In the genomic region with DNA sequence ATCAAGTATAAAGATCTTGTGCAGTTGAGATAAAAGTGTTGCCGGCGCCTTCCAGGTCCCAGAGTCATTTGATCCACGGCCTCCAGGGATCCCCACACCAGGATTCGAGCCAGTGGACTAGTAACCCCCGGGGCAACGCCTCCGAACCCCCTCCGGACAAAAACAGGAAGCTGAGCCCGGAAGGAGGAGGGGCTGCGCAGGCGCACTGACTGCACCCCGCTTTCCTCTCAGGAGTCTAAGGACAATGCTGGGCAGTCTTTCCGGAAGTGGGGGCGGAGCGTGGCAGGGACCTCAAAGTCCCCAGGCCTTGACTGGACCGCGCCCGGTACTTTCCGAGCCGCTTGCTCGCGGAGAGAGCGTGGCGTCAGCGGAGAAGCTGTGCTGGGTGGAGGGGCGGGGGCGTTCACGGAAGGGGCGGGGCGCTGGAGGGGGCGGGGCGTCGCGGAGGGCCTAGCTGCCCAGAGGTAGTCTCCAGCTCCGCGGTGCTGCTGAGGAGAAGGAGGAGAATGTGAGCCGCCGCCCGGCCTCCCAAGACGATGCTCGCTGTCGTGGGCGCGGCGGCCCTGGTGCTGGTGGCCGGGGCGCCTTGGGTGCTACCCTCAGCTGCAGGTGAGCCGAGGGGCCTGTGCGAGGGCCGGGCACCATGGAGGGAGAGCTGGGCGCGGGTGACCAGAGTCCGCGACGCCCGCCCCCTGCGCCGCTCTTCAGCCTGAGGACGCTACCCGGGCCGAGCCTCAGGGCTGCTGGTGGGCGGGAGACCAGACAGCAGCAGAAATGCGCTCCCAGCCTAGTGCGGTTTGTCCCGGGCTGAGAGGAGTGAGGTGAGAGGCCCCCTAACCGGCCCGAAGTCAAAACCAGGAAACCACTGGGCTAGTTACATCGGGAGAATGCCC, we compare ENCODE assay signal across 8 mouse cellular contexts. TPM values are rescaled to one million over a fixed set of nuclear protein-coding genes. Genes with fewer than 3 reads are reported as not detected.
DNase-seq lines count a peak whose midpoint lies in the region; ATAC-seq and TF ChIP-seq lines count a peak whose summit lies in the region.

A gene (plus strand): TSS at position 431 of the 893 bp plus-strand sequence.

- H3K27me3 ChIP-seq in C2C12 (ENCODE audit: control insufficient read depth, insufficient read depth, insufficient read length) (no peaks in the 10 kb centered on the region), myocyte (ENCODE audit: control insufficient read depth, insufficient read depth, insufficient read length) (no peaks in the 10 kb centered on the region)
- no peaks in the 10 kb centered on the region for H3K27me3 ChIP-seq in erythroblast, embryonic 14.5 days (ENCODE audit: control insufficient read depth)
- no peaks in the 10 kb centered on the region for H3K27me3 ChIP-seq in heart, embryonic 11.5 days (ENCODE audit: control insufficient read depth, insufficient read depth, low read length)
- H3K27me3 ChIP-seq in kidney, embryonic 16.5 days (ENCODE audit: insufficient read depth, low read length) = no peaks in the 10 kb centered on the region
- H3K27me3 ChIP-seq in liver, adult 2 months (ENCODE audit: control insufficient read depth, insufficient read depth, low read length) = no peaks in the 10 kb centered on the region
- H3K27me3 ChIP-seq in splenic B cell, adult 2 months (ENCODE audit: control insufficient read depth, insufficient read depth, low read length, poor library complexity, severe bottlenecking) = no peaks in the 10 kb centered on the region

- no peak for TF ChIP-seq CTCF in C2C12 (IDR thresholded peaks at IDR 0.05; ENCODE audit: control insufficient read depth, insufficient read depth, insufficient read length)
- TF ChIP-seq CTCF in brain, embryonic 14.5 days (IDR thresholded peaks at IDR 0.05; ENCODE audit: borderline replicate concordance, extremely low read depth, insufficient read depth, insufficient read length) = no peak
- no peak for TF ChIP-seq CTCF in liver, adult 2 months (IDR thresholded peaks at IDR 0.05; ENCODE audit: low read depth, low read length)

- peak; percentile 73 for TF ChIP-seq POLR2A in brain, embryonic 14.5 days (IDR thresholded peaks at IDR 0.05; ENCODE audit: borderline replicate concordance, extremely low read depth, insufficient read depth, insufficient read length, poor library complexity, severe bottlenecking)
- peak; percentile 87 for TF ChIP-seq POLR2A in liver, adult 2 months (IDR thresholded peaks at IDR 0.05; ENCODE audit: extremely low read depth, insufficient read depth, low read length)
- TF ChIP-seq POLR2A in myocyte (IDR thresholded peaks at IDR 0.05; ENCODE audit: insufficient read length, low read depth) = peak; percentile 84

- H3K9me3 ChIP-seq in erythroblast, embryonic 14.5 days (ENCODE audit: control insufficient read depth, low read length) = peaks cover 7% of the 10 kb centered on the region
- H3K9me3 ChIP-seq in heart, embryonic 11.5 days (replicated peaks; ENCODE audit: control insufficient read depth, low read length) = no peaks in the 10 kb centered on the region
- H3K9me3 ChIP-seq in kidney, embryonic 16.5 days (ENCODE audit: low read length) = no peaks in the 10 kb centered on the region

- H3K36me3 ChIP-seq in C2C12 (ENCODE audit: control insufficient read depth, insufficient read depth) (peaks cover 12% of the 10 kb centered on the region), myocyte (ENCODE audit: control insufficient read depth, insufficient read depth) (peaks cover 6% of the 10 kb centered on the region)
- H3K36me3 ChIP-seq in erythroblast, embryonic 14.5 days (ENCODE audit: control insufficient read depth) = peaks cover 33% of the 10 kb centered on the region
- peaks cover 10% of the 10 kb centered on the region for H3K36me3 ChIP-seq in heart, embryonic 11.5 days (ENCODE audit: control insufficient read depth, insufficient read depth, low read length)
- H3K36me3 ChIP-seq in kidney, embryonic 16.5 days (ENCODE audit: insufficient read depth, low read length) = peaks cover 12% of the 10 kb centered on the region
- peaks cover 8% of the 10 kb centered on the region for H3K36me3 ChIP-seq in liver, adult 2 months (ENCODE audit: control insufficient read depth, insufficient read depth, low read length)
- H3K36me3 ChIP-seq in splenic B cell, adult 2 months (ENCODE audit: control insufficient read depth, insufficient read depth, low read length, poor library complexity, severe bottlenecking) = peaks cover 3% of the 10 kb centered on the region

- under 1% methylated on average over 62 of the region's 68 CpGs for WGBS in heart, embryonic 11.5 days (ENCODE audit: insufficient replicate concordance)
- under 1% methylated on average over 51 of the region's 68 CpGs for WGBS in kidney, embryonic 16.5 days
- under 1% methylated on average over 67 of the region's 68 CpGs for WGBS in liver, adult 2 months

- peaks cover 64% of the 10 kb centered on the region for H3K4me1 ChIP-seq in erythroblast, embryonic 14.5 days (ENCODE audit: control insufficient read depth)
- H3K4me1 ChIP-seq in heart, embryonic 11.5 days (ENCODE audit: control insufficient read depth, insufficient read depth, low read length) = peaks cover 6% of the 10 kb centered on the region
- peaks cover 9% of the 10 kb centered on the region for H3K4me1 ChIP-seq in kidney, embryonic 16.5 days (ENCODE audit: insufficient read depth, low read length)
- peaks cover 7% of the 10 kb centered on the region for H3K4me1 ChIP-seq in liver, adult 2 months (ENCODE audit: control insufficient read depth, insufficient read depth, low read length)

- H3K27ac ChIP-seq in heart, embryonic 11.5 days (ENCODE audit: low read depth, low read length) = peak within 1 kb of the TSS; percentile 94
- peak within 1 kb of the TSS; percentile 98 for H3K27ac ChIP-seq in kidney, embryonic 16.5 days (ENCODE audit: low read length)
- peak within 1 kb of the TSS; percentile 86 for H3K27ac ChIP-seq in liver, adult 2 months (replicated peaks; ENCODE audit: insufficient read depth, low read depth, low read length)

- peak; percentile 99 for ATAC-seq in heart, embryonic 11.5 days (replicated peaks; ENCODE audit: insufficient number of reproducible peaks, low FRiP score, low TSS enrichment)
- peak; percentile 100 for ATAC-seq in kidney, embryonic 16.5 days (ENCODE audit: low FRiP score, low TSS enrichment)

- H3ac ChIP-seq in C2C12 (ENCODE audit: control insufficient read depth, insufficient read length, low read depth) = peak within 1 kb of the TSS; percentile 93
- peak within 1 kb of the TSS; percentile 41 for H3ac ChIP-seq in myocyte (ENCODE audit: control insufficient read depth, insufficient read length)

- H3K79me3 ChIP-seq in C2C12 (ENCODE audit: low read depth) = peaks cover 19% of the 10 kb centered on the region

- H3K4me2 ChIP-seq in heart, embryonic 11.5 days = peak within 1 kb of the TSS; percentile 75
- H3K4me2 ChIP-seq in kidney, embryonic 16.5 days (replicated peaks; ENCODE audit: low read depth, low read length) = peak within 1 kb of the TSS; percentile 84
- H3K4me2 ChIP-seq in myocyte (ENCODE audit: low read depth) = peak within 1 kb of the TSS; percentile 91

- peak; percentile 100 for DNase-seq in brain, embryonic 14.5 days (ENCODE audit: low read depth)
- DNase-seq in liver, adult 2 months (ENCODE audit: extremely low read depth, low read depth, low spot score) = peak; percentile 98
- DNase-seq in splenic B cell, adult 2 months (ENCODE audit: low read depth, low spot score) = peak; percentile 100

- H3K79me2 ChIP-seq in C2C12 (ENCODE audit: control insufficient read depth, insufficient read depth) (peaks cover 33% of the 10 kb centered on the region), myocyte (ENCODE audit: control insufficient read depth, insufficient read depth) (peaks cover 21% of the 10 kb centered on the region)
- peaks cover 23% of the 10 kb centered on the region; the same call in 1 of the 2 replicates for H3K79me2 ChIP-seq in liver, adult 2 months (ENCODE audit: control insufficient read depth, insufficient read depth, low read length)

- H3K4me3 ChIP-seq in C2C12 (ENCODE audit: insufficient read depth, poor library complexity, severe bottlenecking) (peak within 1 kb of the TSS; percentile 59), myocyte (peak within 1 kb of the TSS; percentile 47)
- H3K4me3 ChIP-seq in erythroblast, embryonic 14.5 days (replicated peaks) = peak within 1 kb of the TSS; percentile 95
- H3K4me3 ChIP-seq in heart, embryonic 11.5 days (ENCODE audit: low read depth, low read length) = peak within 1 kb of the TSS; percentile 78
- peak within 1 kb of the TSS; percentile 92 for H3K4me3 ChIP-seq in kidney, embryonic 16.5 days (ENCODE audit: low read length)
- peak within 1 kb of the TSS; percentile 92 for H3K4me3 ChIP-seq in liver, adult 2 months (ENCODE audit: insufficient read depth, low read depth, low read length)

- H3K9ac ChIP-seq in heart, embryonic 11.5 days (ENCODE audit: low read depth, low read length) = peak within 1 kb of the TSS; percentile 88
- peak within 1 kb of the TSS; percentile 94 for H3K9ac ChIP-seq in kidney, embryonic 16.5 days (replicated peaks; ENCODE audit: low read length)
- H3K9ac ChIP-seq in liver, adult 2 months (ENCODE audit: low read depth, low read length) = peak within 1 kb of the TSS; percentile 99

TF ChIP-seq in C2C12, 6 proteins besides CTCF, POLR2A, EP300 and RAD21:
- TF ChIP-seq MAX (IDR thresholded peaks at IDR 0.05) (peak; percentile 76), FOSL1 (IDR thresholded peaks at IDR 0.05; ENCODE audit: insufficient read depth, low read length, poor library complexity, severe bottlenecking) (no peak)
TF ChIP-seq in C2C12: peak in this region for 1.

TF ChIP-seq in myocyte, 11 proteins besides CTCF, POLR2A, EP300 and RAD21:
- TF ChIP-seq TCF3 (IDR thresholded peaks at IDR 0.05; ENCODE audit: insufficient read length, low read depth) (no peak), POLR2AphosphoS2 (IDR thresholded peaks at IDR 0.05; ENCODE audit: insufficient read length, low read depth) (peak; percentile 95), CEBPB (IDR thresholded peaks at IDR 0.05; ENCODE audit: insufficient read depth, poor library complexity, severe bottlenecking) (no peak), USF1 (IDR thresholded peaks at IDR 0.05; ENCODE audit: low read depth) (no peak), MAX (IDR thresholded peaks at IDR 0.05; ENCODE audit: low read depth) (no peak)

RNA-seq across cellular contexts. Expression of the gene that starts here (rescaled TPM):
- 18.1 TPM for polyA plus RNA-seq in C2C12 (2012; fragmentation: generic; extraction: Trizol)
- 43.7 and 54.3 TPM in 2 replicates for polyA plus RNA-seq in brain, embryonic 14.5 days (2012; rRNA removed)
- polyA plus RNA-seq in erythroblast, embryonic 14.5 days (2012) = 0.82 and 1.0 TPM in 2 replicates
- polyA plus RNA-seq in heart, embryonic 11.5 days (2014; fragmentation: Nextera tagmentation; extraction: Ambion mirVana) = 37.1 and 38.6 TPM in 2 replicates
- 67.3 and 71.8 TPM in 2 replicates for polyA plus RNA-seq in kidney, embryonic 16.5 days (2015; fragmentation: Nextera tagmentation; extraction: Ambion mirVana)
- total RNA-seq in liver, adult 2 months (2014; rRNA removed) = 26.4 and 28.3 TPM in 2 replicates
- polyA plus RNA-seq in liver, adult 2 months (2012; rRNA removed) = 11.9 and 14.0 TPM in 2 replicates
- polyA plus RNA-seq in myocyte (2012; fragmentation: generic; extraction: Trizol) = 16.2 TPM

Comparison
In these comparisons a context has a peak if more than half of its experiments do, and no peak if none do; other contexts are left out.
1. Peak in every context shown above with its lines: DNase-seq, ATAC-seq, H3K4me3 ChIP-seq and H3K27ac ChIP-seq.